Mouse (Mus musculus) embryonic facial prominence, embryonic 11.5 days (tissue): ENCODE results near the gene Vwa5b1. TPM values are rescaled to one million over a fixed set of nuclear protein-coding genes. Genes with fewer than 3 reads are reported as not detected.
A peak's percentile ranks its signal among the peaks of the same experiment; 100 is the strongest.

Experiments
- ATAC-seq: fragments of 200-750 bp; cut with Nextera tagmentation; replicated peaks from 2 replicates; pipeline ENCODE4 v1.8.0; 2017; ENCODE audit warnings: low read depth; ENCODE audit not compliant: insufficient number of reproducible peaks, low FRiP score, low TSS enrichment
- DNase-seq: peaks from one replicate; pipeline ENCODE4 v3.0.0-alpha.2; 2015; ENCODE audit warnings: low spot score
- H3K27ac ChIP-seq: fragments of 300-500 bp; sonication (generic); replicated peaks from 2 replicates; pipeline ENCODE4 v1.5.1; 2014; ENCODE audit warnings: mild to moderate bottlenecking, low read depth, low read length, control low read depth
- H3K27me3 ChIP-seq: fragments of 300-500 bp; sonication (generic); 2 replicates; pipeline ENCODE4 v1.6.1; 2014; ENCODE audit warnings: mild to moderate bottlenecking, low read length, moderate library complexity, mixed read lengths; ENCODE audit not compliant: control insufficient read depth, insufficient read depth
- H3K36me3 ChIP-seq: fragments of 300-500 bp; sonication (generic); replicated peaks from 2 replicates; pipeline ENCODE4 v1.6.1; 2014; ENCODE audit warnings: low read depth, mild to moderate bottlenecking, low read length, moderate library complexity, mixed read lengths; ENCODE audit not compliant: control insufficient read depth, insufficient read depth
- H3K4me1 ChIP-seq: fragments of 300-500 bp; sonication (generic); 2 replicates; pipeline ENCODE4 v1.6.1; 2014; ENCODE audit warnings: low read length, mixed read lengths; ENCODE audit not compliant: control insufficient read depth, insufficient read depth
- H3K4me2 ChIP-seq: fragments of 300-500 bp; sonication (generic); 2 replicates; pipeline ENCODE4 v1.6.1; 2014; ENCODE audit warnings: low read depth, mild to moderate bottlenecking, control low read depth, low read length, moderate library complexity
- H3K4me3 ChIP-seq: fragments of 300-500 bp; sonication (generic); 2 replicates; pipeline ENCODE4 v1.5.1; 2014; ENCODE audit warnings: low read depth, low read length, control low read depth
- H3K9ac ChIP-seq: fragments of 300-500 bp; sonication (generic); replicated peaks from 2 replicates; pipeline ENCODE4 v1.6.1; 2014; ENCODE audit warnings: mild to moderate bottlenecking, control low read depth, low read length
- H3K9me3 ChIP-seq: fragments of 300-500 bp; sonication (generic); replicated peaks from 2 replicates; pipeline ENCODE4 v1.6.1; 2016; ENCODE audit warnings: mild to moderate bottlenecking, low read length, inconsistent platforms, mixed read lengths; ENCODE audit not compliant: control insufficient read depth
- WGBS: fragments of 180-500 bp; shearing (Covaris S2); extraction: QIAGEN DNeasy Blood & Tissue Kit; methylation state at CpG from one replicate; pipeline ENCODE4 v1.1.7; 2014; 5-methylcytosine and 5-hydroxymethylcytosine counted together
- polyA plus RNA-seq: library from polyadenylated mRNA; unstranded; fragments of >200 nt; fragmentation: Nextera tagmentation; extraction: Ambion mirVana; gene quantifications from 2 replicates; pipeline ENCODE4 v1.2.1, GENCODE M21; 2014

The Vwa5b1 gene
- polyA plus RNA-seq, 1 experiment from 2014 or later, result 0.11 TPM

DNA sequence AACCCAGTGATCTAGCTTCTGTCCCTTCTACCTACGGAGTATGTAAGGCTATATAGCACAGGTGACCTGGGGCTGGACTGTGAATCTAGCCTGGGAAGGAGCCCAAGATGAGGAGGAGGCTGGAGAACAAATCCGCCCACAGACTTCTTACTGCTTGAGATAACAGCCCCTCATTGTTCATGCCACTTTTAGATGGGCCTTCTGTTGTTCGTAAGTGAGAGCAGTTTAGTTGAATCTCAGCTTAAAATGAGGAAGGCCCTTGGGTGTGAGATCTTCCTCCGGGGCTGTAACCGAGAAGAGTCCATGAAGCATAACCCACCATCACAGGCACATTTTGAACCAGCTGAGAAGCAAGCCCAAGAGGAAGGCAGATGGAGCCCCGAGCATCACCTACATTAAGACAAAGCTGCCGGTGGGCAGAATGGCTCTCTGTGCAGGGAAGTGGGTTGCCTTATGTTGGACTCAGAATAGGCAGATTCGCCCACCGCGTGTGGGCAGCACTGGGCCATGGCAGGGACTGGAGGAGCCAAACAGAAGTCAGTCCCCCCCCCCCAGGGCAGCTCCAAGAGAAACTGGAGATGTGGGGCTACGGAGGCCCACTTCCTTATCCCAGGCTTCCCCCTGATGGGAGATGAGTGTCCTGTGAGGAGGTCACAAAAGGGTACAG, 24.4 kb upstream of the Vwa5b1 start:
- no peak overlapping the region for H3K9ac ChIP-seq
- WGBS, result 75% methylated on average over 11 of the region's 11 CpGs
- H3K27me3 ChIP-seq, result no peaks in the 10 kb centered on the region
- DNase-seq (no peak), ATAC-seq (no peak)
- no peak overlapping the region for H3K27ac ChIP-seq
- no peak overlapping the region for H3K4me3 ChIP-seq
- no peaks in the 10 kb centered on the region for H3K9me3 ChIP-seq
- H3K36me3 ChIP-seq, result no peaks in the 10 kb centered on the region
- H3K4me1 ChIP-seq, result no peaks in the 10 kb centered on the region
- no peak overlapping the region for H3K4me2 ChIP-seq

DNA sequence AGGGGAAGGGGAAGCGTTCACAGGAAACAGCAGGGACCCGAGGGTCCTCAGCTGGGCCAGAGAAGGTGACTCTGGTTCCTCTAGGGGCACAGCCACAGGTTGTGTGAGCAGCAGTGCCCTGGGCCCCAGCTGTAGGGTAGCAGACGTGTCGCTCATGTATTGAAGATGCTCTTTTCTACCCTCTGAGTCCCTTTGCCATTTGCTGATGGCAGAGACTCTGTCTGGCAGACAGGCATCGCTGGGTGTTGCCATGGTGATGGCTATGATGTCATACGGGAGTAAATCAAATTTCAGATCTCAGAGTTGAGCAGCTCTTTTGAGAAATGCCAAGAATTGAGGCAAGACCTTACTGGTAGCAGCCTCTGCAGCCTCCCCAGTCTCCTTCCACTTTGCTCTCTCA, 17.4 kb upstream of the Vwa5b1 start:
- Histone ChIP-seq H3K36me3 (no peaks in the 10 kb centered on the region), H3K9me3 (no peaks in the 10 kb centered on the region), H3K4me1 (no peaks in the 10 kb centered on the region), H3K27ac (no peak overlapping the region), H3K27me3 (no peaks in the 10 kb centered on the region), H3K9ac (no peak overlapping the region), H3K4me3 (no peak overlapping the region), H3K4me2 (no peak overlapping the region)
- ATAC-seq (no peak), DNase-seq (peak; percentile 39)
- 48% methylated on average over 6 of the region's 6 CpGs for WGBS

DNA sequence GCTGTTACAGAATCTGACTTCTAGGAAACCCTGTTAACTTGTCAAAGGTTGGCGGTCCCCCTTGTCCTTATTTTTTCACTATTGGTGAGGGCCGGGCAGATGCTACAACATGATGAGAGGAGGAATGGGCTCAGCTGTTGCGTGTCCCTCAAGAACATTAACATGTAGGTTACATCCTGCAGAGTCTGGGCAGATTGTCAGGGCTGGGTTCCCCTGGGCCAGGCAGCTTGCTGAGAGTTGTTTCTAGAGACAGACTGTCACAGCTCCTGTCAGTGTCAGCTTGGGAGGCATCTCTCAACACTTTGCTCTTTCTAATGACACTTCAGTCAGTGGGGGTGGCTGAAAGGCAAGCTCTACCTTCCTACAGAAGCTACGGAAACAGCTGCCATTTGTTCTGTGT, 16.2 kb upstream of the Vwa5b1 start:
- no peak overlapping the region for H3K27ac ChIP-seq
- WGBS, result 94% methylated on average over 4 of the region's 4 CpGs
- DNase-seq (no peak), ATAC-seq (no peak)
- no peaks in the 10 kb centered on the region for H3K36me3 ChIP-seq
- no peak overlapping the region for H3K4me3 ChIP-seq
- no peak overlapping the region for H3K9ac ChIP-seq
- H3K4me2 ChIP-seq, result no peak overlapping the region
- H3K9me3 ChIP-seq, result no peaks in the 10 kb centered on the region
- no peaks in the 10 kb centered on the region for H3K27me3 ChIP-seq
- no peaks in the 10 kb centered on the region for H3K4me1 ChIP-seq

DNA sequence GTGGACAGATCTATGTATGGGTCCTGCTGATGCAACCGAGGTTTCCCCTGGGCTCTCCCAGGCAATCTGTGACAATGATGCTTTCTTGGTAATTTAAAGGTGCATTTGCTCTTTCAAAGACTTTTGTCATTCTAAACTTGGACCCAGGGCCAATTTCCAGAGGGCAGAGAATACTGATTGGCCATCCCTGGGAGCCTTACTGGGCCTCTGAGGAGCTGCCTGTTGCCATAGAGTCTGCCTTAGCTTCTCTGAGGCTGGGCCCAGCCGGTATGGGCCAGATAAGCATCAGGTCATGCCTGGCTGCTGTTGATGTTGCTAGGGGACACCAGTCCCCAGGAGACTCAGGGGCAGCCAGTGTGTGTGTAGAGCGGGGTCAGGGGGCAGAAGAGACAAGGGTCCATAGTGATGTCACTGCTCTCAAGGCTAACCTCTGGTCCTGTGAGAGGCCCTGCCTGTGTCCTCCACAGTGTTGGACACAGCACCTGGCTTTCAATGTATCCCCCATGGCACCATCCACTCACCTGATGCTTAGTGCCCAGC, 12.5 kb upstream of the Vwa5b1 start:
- Histone ChIP-seq H3K36me3 (no peaks in the 10 kb centered on the region), H3K4me2 (no peak overlapping the region), H3K4me3 (no peak overlapping the region), H3K4me1 (no peaks in the 10 kb centered on the region), H3K9me3 (no peaks in the 10 kb centered on the region), H3K27ac (no peak overlapping the region), H3K27me3 (no peaks in the 10 kb centered on the region), H3K9ac (no peak overlapping the region)
- DNase-seq (no peak), ATAC-seq (0 out of 2 replicates have a peak, but pooled peaks have one; percentile 44)
- 59% methylated on average over 3 of the region's 3 CpGs for WGBS

DNA sequence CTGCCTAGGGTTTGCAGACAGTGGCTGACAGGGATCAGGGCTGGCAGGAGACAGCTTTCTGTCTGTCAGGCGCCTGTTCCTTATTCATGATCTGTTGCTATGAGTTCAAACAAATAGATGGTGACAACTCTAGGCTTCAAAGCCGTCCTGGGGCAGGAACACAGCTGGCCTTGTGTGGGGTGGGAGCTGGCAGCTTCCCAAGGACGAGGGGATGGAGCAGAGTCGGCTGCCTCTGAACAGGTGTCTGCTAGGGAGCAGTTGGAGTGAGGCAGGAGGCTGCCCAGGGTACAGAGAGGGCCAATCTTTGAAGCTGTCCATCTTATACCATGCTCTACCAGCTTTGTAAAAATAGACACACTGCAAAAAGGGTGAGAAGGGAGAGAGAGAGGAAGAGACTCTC, 6.6 kb upstream of the Vwa5b1 start:
- no peak for DNase-seq
- Histone ChIP-seq H3K9me3 (no peaks in the 10 kb centered on the region), H3K27ac (no peak overlapping the region), H3K36me3 (no peaks in the 10 kb centered on the region), H3K27me3 (no peaks in the 10 kb centered on the region), H3K4me1 (no peaks in the 10 kb centered on the region), H3K9ac (no peak overlapping the region), H3K4me3 (no peak overlapping the region), H3K4me2 (no peak overlapping the region)
- ATAC-seq, result no peak
- WGBS, result 33% methylated on average over 4 of the region's 4 CpGs

- no peaks in the 10 kb centered on the region for H3K27me3 ChIP-seq
- no peaks in the 10 kb centered on the region for H3K36me3 ChIP-seq
- WGBS, result 46% methylated on average over 4 of the region's 4 CpGs
- DNase-seq (peak; percentile 6), ATAC-seq (no peak)
- no peak overlapping the region for H3K27ac ChIP-seq
- no peaks in the 10 kb centered on the region for H3K9me3 ChIP-seq
- H3K4me1 ChIP-seq, result peaks cover 5% of the 10 kb centered on the region
- H3K4me2 ChIP-seq, result no peak overlapping the region
- H3K4me3 ChIP-seq, result no peak overlapping the region
- no peak overlapping the region for H3K9ac ChIP-seq
These were observed 445 bp upstream of the Vwa5b1 start for GRCm38 (mm10) chr4:138636146-138636511.

- Histone ChIP-seq H3K4me1 (no peaks in the 10 kb centered on the region), H3K36me3 (no peaks in the 10 kb centered on the region), H3K27me3 (no peaks in the 10 kb centered on the region), H3K9ac (no peak overlapping the region), H3K27ac (no peak overlapping the region), H3K9me3 (no peaks in the 10 kb centered on the region), H3K4me3 (no peak overlapping the region), H3K4me2 (no peak overlapping the region)
- 69% methylated on average over 5 of the region's 5 CpGs for WGBS
- ATAC-seq (no peak), DNase-seq (no peak)
These were observed 7.4 kb downstream of the Vwa5b1 start for GRCm38 (mm10) chr4:138628256-138628655.

- DNase-seq (no peak), ATAC-seq (no peak)
- no peak overlapping the region for H3K4me2 ChIP-seq
- no peaks in the 10 kb centered on the region; the same call in 1 of the 2 replicates for H3K4me1 ChIP-seq
- H3K4me3 ChIP-seq, result no peak overlapping the region
- no peak overlapping the region for H3K9ac ChIP-seq
- no peaks in the 10 kb centered on the region for H3K36me3 ChIP-seq
- no peaks in the 10 kb centered on the region for H3K27me3 ChIP-seq
- 18% methylated on average over 8 of the region's 8 CpGs for WGBS
- no peaks in the 10 kb centered on the region for H3K9me3 ChIP-seq
- no peak overlapping the region for H3K27ac ChIP-seq
These were observed 21.2 kb downstream of the Vwa5b1 start for GRCm38 (mm10) chr4:138614454-138614853.
